Mouse (Mus musculus): Measurements from ENCODE around the gene Myo5a.

The Myo5a gene

DNA sequence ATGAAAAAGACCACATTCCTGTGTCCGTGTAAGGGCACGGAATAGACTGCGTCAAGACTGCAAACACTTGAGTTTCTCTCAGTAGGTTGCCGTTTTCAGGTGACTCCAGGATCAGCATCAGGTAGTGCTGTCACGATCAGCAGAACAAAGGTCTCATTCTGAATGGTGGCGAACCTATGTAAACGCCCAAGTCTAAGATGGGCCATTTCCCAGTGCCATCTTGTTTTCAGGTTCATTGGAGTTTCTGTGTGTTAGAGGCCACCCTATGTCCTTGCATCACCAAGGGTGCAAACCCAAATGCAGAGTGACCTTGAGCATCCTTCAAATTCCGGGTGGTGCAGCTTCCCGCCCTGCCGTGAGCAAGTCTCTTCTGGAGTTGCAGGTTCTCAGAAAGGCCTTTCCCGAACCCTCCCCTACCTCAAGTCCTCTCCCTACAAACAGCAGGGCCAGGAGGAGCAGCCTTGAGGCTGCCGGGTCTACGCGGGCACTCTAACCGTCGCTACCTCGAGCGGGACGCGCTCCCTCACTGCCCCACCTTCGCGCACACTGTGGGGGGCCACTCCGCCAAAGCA lies at the start of gene Myo5a:
Gene Myo5a, plus strand, starts transcription at position 559 of the 572 bp plus-strand sequence.
- no peak for DNase-seq (ENCODE audit: low read depth)

DNA sequence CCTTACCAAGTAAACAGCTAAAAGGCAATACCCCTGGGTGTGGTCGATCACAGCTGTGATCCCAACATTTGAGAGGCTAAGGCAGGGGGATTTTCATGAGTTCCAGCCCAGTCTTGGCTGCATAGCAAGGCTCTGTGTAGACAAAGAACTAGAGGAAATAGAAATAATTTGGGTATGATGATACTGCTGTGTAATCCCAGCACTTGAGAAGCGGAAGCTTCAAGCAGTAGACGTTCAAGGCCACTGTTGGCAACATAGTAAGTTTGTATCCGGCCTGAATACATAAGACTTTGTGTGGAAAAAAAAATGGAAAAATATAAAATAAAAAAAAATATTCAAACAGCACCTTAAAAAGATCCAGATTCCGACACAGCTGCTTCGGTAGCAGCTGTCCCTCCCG lies 48.3 kb upstream of the Myo5a start:
- no peak for DNase-seq (ENCODE audit: low read depth)

DNA sequence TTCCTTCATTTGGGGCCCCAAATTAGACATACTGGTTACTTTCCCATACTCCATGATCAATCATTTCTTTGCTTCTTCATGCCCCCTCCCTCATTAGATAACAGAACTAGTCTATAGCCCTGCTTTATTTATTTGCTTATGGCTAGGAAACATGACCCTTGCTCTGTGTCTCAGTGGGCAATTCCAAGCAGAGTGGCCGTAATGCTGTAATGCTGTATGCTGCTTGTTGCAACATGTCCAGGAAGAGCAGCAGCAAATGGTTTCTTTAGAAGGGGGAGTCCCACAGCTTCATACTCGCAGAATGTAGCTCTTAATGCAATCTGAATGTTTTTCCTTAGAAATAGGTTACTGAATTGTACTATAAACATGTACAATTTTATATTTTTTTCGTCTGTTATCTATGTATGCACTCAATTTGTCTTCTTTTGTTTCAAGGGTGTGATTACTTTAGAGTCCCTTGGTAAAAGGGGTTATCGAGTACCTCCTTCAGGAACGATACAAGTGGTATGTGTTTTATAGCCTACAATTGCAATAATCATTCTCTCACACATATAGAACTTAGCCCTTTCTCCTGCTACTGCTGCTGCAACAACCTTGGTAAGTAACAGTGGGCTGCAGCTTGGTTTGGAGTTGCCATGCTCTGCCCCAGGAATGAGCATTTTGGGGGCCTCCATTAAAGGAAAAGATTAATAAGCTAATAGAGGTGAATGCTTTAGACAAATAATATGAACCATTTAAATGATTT lies 47.5 kb upstream of the Myo5a start:
- DNase-seq (ENCODE audit: low read depth): no peak

DNA sequence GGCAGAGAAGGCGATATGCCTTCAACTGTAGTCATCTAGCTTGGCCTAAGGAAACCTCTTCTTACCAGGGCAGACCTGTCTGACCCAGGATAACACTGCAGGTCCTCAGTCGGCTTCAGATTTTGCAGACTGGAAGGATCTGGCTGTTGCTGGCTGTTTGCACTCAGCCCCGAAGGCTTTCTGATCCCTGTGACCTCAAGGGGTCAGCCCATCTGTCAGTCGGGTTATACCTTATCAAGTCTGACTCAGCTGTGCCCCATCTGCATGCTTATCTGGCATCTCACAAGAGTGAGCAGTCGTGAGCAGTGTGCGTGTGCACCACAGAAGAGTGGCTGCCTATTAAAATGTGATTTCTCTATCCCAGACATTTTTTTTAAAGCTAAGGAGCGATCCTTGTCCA lies 46.7 kb upstream of the Myo5a start:
- DNase-seq (ENCODE audit: low read depth): no peak

DNA sequence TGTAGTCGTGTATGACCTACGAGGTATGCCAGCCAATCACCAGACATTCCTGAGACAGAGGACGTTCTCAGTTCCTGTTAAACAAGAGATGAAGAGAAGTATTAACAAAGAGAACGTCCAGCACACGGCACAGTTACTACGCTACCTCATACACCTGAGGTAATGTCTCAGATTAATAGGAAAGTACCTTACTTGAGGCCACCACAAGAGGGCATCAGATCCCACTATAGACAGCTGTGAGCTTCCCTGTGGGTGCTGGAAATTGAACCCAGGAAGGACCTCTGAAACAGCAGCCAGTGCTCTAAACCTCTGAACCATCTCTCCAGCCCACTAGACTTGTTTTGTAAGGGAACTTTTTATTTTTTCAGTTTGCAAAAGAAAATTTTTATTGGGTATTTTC lies 45.1 kb upstream of the Myo5a start:
- no peak for DNase-seq (ENCODE audit: low read depth)

DNA sequence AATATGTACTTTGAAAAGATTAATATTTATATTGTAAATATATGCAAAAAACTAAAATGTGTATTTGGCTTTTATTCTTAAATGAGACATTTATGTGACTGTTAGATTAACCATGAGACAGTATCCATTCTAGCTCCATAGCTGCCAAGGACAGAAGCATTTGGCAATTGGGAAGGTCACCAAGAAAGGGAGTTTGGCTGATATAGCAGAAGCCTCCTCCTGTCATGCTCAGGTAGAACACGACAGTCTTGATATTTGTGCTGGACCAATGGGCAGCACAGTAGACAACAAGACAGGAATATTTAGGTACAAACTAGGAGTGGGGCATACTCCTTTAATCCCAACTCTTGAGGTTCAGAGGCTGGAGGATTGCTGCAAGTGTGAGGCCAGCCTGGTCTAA lies 38.4 kb upstream of the Myo5a start:
- no peak for DNase-seq (ENCODE audit: low read depth)

DNA sequence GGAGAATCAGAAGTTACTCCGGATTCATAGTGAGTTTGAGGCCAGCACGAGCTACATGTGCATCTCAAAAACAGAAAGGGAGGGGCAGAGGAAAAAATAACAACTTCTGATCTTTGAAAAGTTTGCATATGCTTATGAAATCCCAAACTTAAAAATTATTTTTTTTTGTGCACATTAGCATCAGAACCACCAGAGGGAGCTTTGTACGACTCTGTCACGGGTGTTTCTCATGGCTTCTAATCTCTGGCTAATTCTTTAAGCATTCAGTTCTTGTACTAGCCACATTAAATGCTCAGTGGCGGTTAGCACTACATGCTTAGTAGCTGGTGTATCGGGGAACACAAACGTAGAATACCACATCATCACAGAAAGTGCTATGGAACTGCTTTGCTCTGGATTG lies 37.7 kb upstream of the Myo5a start:
- peak; percentile 66 for DNase-seq (ENCODE audit: low read depth)

DNA sequence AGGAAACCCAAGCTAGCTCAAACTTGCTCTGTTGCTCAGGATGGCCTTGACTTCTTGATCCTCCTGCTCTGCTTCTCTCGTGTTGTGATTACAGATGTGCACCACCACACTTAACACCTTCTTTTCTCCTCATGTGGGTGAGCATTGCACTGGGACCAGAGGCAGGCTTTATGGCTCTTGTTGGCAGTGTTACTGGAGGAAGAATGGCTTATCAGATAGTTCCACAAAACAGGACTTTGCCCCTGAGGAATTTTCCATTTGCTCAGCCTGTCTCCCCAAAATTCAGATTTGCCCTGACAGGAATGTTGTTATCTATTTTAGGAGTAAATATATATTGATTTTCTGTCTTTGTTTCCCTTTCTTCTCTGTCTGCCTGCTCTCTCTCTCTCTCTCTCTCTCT lies 36.1 kb upstream of the Myo5a start:
- DNase-seq (ENCODE audit: low read depth): no peak

DNA sequence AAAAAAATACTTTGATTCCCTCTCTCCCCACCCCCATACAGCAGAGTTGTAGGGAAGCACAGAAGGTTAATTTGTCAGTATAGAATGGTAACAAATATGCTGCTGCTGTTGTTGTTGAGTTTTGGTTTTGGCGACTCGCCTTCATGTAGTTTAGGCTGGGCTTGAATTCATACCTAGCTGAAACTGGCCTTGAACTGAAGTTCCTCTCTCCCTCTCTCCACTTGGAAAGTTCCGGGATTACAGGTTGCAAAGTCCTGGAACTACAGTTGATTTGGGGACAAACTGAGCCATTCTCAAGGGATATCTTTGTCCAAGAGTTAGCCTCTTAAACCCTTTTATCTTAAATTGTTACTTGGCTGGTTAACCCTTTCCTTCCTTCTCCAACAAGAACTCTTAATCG lies 34.9 kb upstream of the Myo5a start:
- no peak for DNase-seq (ENCODE audit: low read depth)

DNA sequence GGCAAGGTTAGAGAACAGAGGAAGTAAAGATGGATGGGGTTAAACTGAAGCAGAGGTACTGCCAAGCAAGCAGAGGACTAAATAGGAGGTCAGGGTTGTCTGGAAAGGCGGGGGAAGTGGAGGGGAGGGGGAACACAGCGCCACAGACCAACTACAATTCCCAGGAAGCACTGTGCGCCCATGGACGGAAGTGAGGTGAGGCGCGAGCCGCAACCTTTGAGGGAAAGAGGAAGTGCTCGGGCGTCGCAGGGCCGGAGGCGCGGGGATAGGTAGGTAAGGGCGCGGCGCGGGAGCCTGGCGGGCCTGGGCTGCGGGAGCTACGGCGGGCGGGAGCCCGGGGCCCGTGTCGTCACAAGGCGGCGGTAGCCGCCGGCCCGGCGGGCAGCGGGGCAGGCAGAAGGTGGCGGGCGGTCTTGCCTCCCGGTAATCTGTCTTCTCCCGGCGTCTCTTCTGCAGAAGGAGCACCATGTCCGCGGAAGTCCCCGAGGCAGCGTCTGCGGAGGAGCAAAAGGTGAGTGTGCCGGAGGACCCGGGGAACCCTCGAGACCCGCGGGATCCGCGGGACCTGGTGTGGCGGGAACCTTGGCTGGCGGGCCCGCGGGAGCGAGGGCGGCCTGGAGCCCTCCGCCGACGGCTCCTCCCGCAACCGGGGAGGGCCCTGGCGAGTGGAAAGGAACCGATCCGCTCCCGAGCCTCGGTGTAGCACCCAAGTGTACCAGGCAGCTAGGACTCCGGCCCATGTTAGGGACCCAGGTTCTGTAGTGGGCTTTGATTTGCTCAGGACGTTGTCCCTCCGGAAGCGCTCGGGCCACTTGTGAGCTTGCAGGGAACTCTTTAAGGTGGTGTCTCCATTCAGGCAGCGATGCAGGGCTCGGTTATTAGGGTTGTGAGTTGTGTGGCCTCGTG lies 33.1 kb upstream of the Myo5a start, which contains the start of gene Arpp19:
Gene Arpp19, plus strand, starts transcription at position 164 of the 906 bp plus-strand sequence.
- peak; percentile 82 for DNase-seq (ENCODE audit: low read depth)

DNA sequence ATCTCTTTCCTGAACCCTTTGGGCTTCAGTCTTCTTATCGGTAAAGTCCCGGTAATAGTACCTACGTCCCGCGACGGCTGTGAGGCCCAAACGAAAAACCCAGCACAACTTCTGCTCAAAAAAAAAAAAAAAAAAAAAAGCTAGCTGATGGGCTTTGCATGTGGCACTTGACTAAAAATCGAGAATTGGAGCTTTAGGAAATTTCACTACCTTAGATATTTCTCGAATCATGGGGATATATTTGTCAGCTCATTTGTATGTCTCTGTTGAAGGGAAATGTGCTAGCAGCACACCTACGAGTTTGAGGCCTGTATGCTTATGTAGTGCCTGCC lies 32.5 kb upstream of the Myo5a start:
- DNase-seq (ENCODE audit: low read depth): no peak

DNA sequence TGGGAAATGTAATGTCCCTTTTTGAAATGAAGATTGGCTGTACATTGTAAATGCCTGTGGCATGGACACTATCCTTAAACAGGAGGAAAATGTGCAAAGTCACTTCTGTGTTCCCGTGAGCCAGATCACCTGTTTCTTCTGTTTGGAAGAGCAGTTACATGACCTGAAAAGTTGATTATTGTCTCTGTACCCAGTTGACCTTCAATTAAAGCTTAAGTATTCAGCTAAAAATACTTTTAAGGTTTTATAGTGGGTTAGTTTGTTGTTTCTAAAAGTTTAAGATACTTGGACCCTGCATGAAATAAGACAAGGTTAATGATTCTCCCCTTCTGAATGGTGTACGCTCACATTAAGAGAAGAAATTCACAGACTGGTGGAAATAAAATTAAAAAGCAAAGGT lies 30.2 kb upstream of the Myo5a start:
- no peak for DNase-seq (ENCODE audit: low read depth)

DNA sequence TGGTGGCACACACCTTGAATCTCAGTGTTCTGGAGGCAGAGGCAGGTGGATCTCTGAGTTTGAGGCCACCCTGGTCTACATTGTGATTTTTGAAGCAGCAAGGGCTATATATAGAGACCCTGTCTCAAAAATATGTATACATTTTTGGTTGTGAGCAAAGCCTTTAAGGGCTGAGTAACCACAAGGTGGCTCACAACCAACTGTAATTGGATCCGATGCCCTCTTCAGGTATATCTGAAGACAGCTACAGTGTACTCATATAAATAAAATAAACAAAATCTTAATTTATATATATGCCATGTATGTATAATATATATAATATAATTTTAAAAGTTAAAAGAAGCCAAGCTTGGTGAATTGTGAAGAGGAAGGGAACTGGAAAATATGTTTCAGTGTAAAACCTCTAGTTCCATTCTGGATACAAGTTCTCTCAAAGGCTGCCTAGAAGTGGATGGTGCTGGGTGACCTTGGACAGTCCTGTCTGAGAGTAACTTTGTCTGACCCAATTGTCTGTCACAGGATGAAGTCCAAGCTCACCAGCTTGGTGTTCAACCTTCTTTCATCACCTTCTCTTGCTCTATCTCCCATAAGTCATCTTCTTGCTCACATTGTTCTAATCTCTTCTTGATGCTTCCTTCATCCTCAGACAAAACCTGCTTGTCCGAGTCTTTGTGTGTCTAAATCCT lies 28.8 kb upstream of the Myo5a start:
- DNase-seq (ENCODE audit: low read depth): no peak

DNA sequence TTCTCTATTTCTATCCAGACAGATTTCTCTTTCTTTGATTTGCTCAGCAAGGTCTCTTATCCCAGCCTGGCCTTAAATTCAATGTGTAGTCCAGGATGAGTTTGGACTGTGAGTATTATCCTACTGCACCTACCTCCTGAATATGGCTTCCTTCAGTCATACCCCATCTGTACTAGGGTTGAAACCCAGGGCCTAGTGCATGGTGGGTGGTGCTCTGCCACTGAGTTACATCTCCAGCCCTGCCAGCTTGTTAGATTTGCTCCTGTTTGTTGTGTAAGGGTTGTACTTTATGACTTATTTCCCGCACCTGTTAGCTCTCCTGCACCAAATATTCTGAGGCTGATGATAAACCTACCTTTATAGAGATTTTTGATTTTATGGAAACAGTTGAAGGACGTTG lies 27.6 kb upstream of the Myo5a start:
- no peak for DNase-seq (ENCODE audit: low read depth)

DNA sequence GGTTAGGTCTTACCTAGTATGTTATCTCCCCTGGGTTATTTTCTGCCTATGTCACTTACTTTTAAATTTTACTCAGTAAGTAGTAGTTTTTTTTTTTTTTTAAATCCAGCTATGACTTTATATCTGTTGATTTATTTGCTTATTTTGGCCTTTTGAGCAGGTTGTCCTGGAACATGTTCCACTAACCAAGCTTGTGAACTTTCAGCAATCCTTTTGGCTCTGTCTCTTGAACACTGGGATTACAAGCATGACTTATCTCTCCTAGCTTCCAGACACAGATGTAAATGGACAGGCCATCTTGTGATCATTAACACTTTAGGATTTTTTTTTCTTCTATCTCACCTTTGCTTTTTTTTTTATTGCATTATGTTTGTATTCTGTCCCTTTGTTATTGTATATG lies 23.7 kb upstream of the Myo5a start:
- no peak for DNase-seq (ENCODE audit: low read depth)

DNA sequence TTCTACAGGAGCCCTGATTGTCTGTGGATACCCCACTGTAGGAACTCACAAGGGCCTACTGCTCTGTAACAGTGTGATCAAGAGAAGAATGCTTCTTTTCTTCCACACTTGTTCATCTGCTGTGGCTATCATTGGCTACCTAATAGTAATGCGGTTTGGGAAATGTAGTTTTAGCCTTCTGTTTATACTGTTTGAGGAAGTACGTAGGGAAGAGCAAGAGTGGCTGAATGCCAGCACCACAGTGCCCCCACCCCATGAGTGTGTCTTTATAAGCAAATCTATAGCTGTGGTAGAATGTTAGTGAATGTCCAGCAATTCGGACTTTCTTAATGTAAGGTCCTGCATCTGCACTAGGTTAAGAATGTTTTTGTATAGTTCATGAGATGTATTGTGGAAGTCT lies 21.7 kb upstream of the Myo5a start:
- no peak for DNase-seq (ENCODE audit: low read depth)

DNA sequence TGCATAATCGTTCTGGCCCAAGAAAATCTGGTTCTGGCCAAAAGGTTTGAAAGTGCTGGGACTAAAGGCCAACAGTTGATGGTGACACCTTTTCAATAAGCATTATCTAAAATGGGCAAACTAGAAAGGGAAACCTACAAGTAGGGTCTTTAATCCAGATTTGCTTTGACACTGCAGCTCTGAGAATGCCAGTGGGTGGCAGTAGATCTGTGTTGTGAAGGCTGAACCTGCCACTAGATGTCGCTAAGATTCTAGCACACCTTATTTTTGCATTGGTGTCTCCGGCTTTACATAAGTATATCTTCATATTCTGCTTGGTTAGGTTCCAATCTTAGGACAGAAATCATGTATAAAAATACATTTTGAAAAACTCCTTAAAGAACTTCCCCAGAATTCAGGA lies 20.8 kb upstream of the Myo5a start:
- DNase-seq (ENCODE audit: low read depth): peak; percentile 86

DNA sequence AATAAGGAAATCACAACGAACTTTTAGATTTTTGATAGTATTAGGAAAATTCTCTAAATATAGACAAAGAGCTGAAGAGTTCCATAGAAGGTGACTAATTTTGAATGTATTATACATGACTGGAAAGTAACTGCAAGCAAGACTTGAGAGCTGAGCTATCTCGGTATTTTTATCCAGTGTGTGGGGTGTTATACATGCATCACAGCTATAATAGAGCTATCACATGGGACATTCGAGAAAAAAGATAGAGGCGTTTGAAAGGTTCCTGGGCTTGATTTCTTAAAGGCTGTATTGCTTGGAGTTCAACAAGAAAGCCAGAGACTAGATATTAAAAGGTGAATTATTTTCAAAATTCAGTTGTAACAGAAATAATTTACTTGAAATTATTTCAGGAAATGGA lies 19.0 kb upstream of the Myo5a start:
- no peak for DNase-seq (ENCODE audit: low read depth)

DNA sequence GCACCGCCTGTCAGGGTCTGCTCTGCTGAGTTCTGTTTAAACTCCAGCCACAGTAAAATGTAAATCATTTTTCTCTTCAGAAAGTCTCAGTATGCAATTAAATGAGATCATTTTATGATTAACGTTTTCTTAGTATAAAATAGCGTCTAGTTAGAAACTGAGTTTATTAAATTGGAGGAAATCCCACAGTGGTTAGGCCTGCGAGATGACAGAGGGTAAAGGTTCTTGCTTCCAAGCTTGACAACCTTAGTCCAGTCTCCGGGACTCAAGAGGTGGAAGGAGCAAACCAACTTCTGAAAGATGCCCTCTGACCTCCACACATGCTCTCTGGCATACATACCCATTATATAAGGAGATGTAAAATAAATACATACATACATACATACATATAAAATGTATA lies 15.8 kb upstream of the Myo5a start:
- no peak for DNase-seq (ENCODE audit: low read depth)

DNA sequence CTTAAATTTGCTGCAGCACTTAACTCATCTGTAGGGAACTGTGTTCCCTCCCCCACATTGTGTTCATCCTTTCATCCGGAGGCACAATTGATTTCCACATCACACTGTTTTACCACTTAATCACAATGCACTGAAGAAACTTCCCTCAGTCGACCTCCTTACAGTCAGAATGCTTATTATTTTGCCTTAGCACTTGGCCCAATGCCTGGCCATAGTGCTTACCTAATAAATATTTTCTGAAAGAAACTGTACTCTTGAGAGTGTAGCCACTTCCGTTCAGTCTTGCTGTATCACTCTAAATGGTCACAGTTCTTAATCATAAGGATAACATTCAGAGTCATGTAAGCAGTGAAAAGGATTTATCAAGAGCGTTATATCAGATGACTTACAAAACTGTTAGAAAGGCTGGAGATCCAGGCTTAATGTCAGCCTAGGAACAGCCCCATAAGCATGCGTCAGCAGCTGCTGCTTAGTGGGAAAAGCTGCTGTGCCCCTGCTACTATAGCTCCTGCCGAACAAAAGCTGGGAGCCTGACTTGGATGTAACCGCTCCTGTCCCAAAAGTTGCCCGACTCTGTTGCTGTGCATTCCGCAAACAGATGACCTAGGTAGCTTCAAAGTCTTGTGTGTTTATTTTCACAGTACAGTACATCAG lies 6.0 kb upstream of the Myo5a start:
- peak; percentile 84 for DNase-seq (ENCODE audit: low read depth)

DNA sequence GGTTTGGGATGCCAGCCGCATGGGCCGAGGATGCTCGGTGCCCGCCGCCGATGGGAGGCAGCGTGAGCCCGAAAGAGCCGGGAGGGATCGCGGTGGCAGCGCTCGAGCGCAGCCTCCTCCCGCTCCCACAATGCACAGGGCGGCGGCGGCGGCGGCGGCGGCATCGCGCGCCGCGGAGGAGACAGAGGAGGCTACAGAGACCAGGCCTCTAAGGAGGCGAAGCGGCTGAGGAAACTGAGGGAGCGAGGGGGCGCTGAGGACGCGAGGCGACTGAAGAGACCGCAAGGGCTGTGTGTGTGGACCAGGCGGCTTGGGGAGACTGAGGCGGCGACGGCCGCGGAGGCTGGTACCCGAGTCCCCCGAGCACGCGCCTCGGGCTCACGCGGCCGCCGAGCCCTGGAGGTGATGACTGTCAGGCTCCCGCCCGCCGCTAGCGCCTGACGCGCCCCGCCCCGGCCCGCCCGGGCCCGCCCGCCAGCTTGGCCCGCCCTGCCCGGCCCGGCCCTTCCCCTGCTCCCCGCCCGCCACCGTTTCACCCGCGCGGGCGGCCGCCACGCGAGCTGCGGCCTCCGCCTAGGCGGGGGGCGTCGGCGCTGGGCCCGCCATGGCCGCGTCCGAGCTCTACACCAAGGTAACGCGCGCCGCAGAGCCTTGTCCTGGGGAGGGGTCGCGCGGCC lies 352 bp downstream of the Myo5a start:
- peak; percentile 90 for DNase-seq (ENCODE audit: low read depth)
